Mouse (Mus musculus): ENCODE results near the gene Igf2bp3. TPM values are rescaled to one million over a fixed set of nuclear protein-coding genes. Genes with fewer than 3 reads are reported as not detected.

Gene Igf2bp3
- polyA plus RNA-seq, 1 experiment: 0.06 TPM

DNA sequence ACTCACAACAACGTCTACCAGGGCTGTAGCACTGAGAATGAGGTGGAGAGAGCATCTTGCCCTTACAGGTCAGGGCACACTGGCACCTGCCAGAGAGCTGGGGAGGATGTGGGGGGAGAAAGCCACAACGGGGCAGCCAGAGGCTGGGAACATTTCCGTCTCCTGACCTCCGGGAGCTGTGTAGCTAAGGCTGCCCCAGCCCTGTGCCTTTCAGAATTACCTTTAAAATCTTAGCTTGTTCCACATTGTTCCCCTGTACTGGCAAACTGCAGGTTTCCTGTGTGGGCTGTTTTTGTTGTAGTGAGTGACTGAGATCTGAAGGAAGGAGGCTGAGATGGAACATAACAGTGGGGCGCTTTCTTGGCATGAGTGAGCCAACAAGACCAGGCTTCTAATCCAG, 162.6 kb downstream of the Igf2bp3 start:
- H3K27ac ChIP-seq (ENCODE audit: insufficient read depth, low read depth, low read length): no peak overlapping the region
- no peaks in the 10 kb centered on the region for H3K36me3 ChIP-seq (ENCODE audit: control insufficient read depth, insufficient read depth, low read length)
- TF ChIP-seq CTCF (IDR thresholded peaks at IDR 0.05; ENCODE audit: extremely low read depth, insufficient read length, insufficient replicate concordance, low read depth, low read length) (no peak), POLR2A (IDR thresholded peaks at IDR 0.05; ENCODE audit: low read depth, low read length) (no peak)
- H3K27me3 ChIP-seq (ENCODE audit: control insufficient read depth, insufficient read depth, low read length): no peaks in the 10 kb centered on the region
- peaks cover 3% of the 10 kb centered on the region; the same call in 1 of the 2 replicates for H3K4me1 ChIP-seq (ENCODE audit: control insufficient read depth, insufficient read depth, insufficient read length, low read length)
- WGBS: 59% methylated on average over 5 of the region's 5 CpGs
- H3K4me3 ChIP-seq (ENCODE audit: low read depth, low read length): no peak overlapping the region

DNA sequence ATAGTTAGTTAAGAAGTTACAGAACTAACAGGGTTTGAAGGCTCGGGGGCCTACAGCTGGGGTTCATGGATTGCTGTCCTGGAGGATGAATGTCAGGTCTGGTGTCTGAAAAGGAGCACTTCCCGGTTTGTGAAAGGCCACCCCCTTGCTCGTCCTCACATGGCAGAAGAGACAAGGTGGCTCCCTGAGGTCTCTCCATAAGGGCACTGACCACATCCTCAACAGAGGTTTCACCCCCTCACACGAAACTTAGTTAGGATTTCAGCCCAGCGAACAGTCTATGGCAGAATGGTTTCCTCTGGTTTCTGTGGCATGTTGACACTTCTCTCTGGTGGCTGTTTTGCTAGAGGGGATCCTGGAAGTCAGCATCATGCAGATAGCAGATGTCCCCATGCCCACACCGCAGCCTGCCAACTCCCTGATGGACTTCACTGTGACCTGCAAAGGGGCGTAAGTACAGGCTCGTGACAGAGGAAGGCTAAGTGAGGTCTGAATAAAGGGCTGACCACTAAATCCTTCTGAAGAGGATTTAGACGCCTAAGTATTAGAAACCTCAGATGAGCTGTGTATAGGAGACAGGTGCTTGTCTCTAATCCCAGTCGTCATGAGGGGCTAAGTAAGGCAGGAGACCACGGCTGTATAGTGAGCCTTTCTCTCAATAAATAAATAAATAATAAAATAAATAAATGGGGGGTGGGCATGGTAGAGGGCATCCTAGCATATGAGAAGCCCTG, 163.9 kb downstream of the Igf2bp3 start:
- H3K4me1 ChIP-seq (ENCODE audit: control insufficient read depth, insufficient read depth, insufficient read length, low read length): peaks cover 3% of the 10 kb centered on the region; the same call in 1 of the 2 replicates
- H3K27me3 ChIP-seq (ENCODE audit: control insufficient read depth, insufficient read depth, low read length): no peaks in the 10 kb centered on the region
- TF ChIP-seq CTCF (IDR thresholded peaks at IDR 0.05; ENCODE audit: extremely low read depth, insufficient read length, insufficient replicate concordance, low read depth, low read length) (no peak), POLR2A (IDR thresholded peaks at IDR 0.05; ENCODE audit: low read depth, low read length) (no peak)
- H3K36me3 ChIP-seq (ENCODE audit: control insufficient read depth, insufficient read depth, low read length): no peaks in the 10 kb centered on the region
- 76% methylated on average over 11 of the region's 11 CpGs for WGBS
- no peak overlapping the region for H3K4me3 ChIP-seq (ENCODE audit: low read depth, low read length)
- no peak overlapping the region for H3K27ac ChIP-seq (ENCODE audit: insufficient read depth, low read depth, low read length)

DNA sequence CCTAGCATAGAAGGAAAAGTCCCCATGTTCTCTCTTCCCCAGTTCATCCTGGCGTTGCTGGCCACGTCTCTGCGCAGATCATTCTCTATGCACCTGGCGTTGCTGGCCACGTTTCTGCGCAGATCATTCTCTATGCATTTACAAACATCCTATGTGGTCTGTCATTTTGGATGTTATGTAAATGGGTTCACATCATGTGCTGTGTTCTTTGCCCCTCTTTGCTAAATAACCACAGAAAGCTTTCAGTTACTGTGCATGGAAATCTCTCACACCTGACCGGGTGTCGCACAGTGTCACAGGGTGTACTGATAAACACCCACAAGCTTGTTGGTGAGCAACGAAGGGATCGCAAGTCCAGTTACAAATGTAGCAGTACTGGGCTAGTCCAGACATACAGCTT, 166.4 kb downstream of the Igf2bp3 start:
- Histone ChIP-seq H3K4me1 (ENCODE audit: control insufficient read depth, insufficient read depth, insufficient read length, low read length) (peaks cover 3% of the 10 kb centered on the region; the same call in 1 of the 2 replicates), H3K27ac (ENCODE audit: insufficient read depth, low read depth, low read length) (no peak overlapping the region), H3K27me3 (ENCODE audit: control insufficient read depth, insufficient read depth, low read length) (no peaks in the 10 kb centered on the region), H3K4me3 (ENCODE audit: low read depth, low read length) (no peak overlapping the region), H3K36me3 (ENCODE audit: control insufficient read depth, insufficient read depth, low read length) (no peaks in the 10 kb centered on the region)
- TF ChIP-seq POLR2A (IDR thresholded peaks at IDR 0.05; ENCODE audit: low read depth, low read length): no peak
- TF ChIP-seq CTCF (IDR thresholded peaks at IDR 0.05; ENCODE audit: extremely low read depth, insufficient read length, insufficient replicate concordance, low read depth, low read length): no peak
- WGBS: 87% methylated on average over 10 of the region's 10 CpGs

DNA sequence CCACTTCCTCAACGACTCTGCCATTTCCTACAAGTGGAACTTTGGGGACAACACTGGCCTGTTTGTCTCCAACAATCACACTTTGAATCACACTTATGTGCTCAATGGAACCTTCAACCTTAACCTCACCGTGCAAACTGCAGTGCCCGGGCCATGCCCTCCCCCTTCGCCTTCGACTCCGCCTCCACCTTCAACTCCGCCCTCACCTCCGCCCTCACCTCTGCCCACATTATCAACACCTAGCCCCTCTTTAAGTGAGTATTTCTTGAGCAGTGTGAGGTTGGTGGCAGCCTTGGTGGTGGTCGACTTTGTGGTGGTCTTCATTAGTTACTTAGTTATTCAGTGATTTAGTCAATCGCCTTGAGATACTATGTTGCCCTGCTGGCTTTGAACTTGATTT, 166.9 kb downstream of the Igf2bp3 start:
- WGBS: 55% methylated on average over 10 of the region's 10 CpGs
- TF ChIP-seq POLR2A (IDR thresholded peaks at IDR 0.05; ENCODE audit: low read depth, low read length): no peak
- no peak for TF ChIP-seq CTCF (IDR thresholded peaks at IDR 0.05; ENCODE audit: extremely low read depth, insufficient read length, insufficient replicate concordance, low read depth, low read length)

DNA sequence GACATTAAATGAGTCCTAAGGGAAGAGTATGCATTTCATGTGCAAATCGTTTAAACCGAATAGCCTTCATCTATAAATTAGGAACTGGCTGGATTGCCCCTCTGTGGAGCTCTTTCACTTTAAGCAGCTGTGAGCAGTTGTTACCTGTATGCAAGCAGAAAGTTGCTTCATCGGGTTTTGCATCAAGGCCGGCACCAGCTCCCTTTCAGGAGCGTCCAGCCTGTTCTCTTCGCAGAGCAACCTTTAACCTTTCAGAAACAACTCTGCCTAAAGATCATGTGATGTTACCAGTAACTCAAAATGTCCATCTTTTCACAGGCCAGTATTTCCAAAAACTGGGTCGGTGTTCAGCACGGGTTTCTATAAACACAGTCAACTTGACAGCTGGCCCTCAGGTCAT, 167.8 kb downstream of the Igf2bp3 start:
- Histone ChIP-seq H3K4me1 (ENCODE audit: control insufficient read depth, insufficient read depth, insufficient read length, low read length) (peaks cover 3% of the 10 kb centered on the region; the same call in 1 of the 2 replicates), H3K36me3 (ENCODE audit: control insufficient read depth, insufficient read depth, low read length) (no peaks in the 10 kb centered on the region)
- WGBS: 60% methylated on average over 8 of the region's 8 CpGs

More for the DNA sequence above, 166.9 kb downstream of the Igf2bp3 start:
- no peak overlapping the region for H3K4me3 ChIP-seq (ENCODE audit: low read depth, low read length)
- peaks cover 3% of the 10 kb centered on the region; the same call in 1 of the 2 replicates for H3K4me1 ChIP-seq (ENCODE audit: control insufficient read depth, insufficient read depth, insufficient read length, low read length)
- peak overlapping the region; percentile 44; the same call in 1 of the 2 replicates for H3K27ac ChIP-seq (ENCODE audit: insufficient read depth, low read depth, low read length)
- no peaks in the 10 kb centered on the region for H3K36me3 ChIP-seq (ENCODE audit: control insufficient read depth, insufficient read depth, low read length)
- H3K27me3 ChIP-seq (ENCODE audit: control insufficient read depth, insufficient read depth, low read length): no peaks in the 10 kb centered on the region

DNA sequence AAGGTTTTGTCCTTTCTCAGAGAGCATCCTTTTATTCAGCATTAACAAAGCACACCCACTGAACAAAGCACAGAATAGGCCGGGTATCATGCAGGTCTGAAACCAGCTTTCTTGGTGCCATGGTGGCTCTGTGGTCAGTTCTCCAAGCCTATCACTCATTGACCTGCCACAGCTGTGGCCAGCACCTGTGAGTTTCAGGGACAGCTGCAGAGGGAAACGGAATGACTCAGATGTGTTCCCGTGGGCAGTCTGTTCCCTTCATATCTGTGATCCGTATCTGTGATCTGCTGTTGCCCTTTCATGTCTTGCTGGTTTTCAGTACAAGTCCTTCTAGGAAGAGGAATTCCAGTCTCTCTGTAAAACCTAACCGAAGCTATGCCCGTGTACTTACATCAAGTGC, 168.3 kb downstream of the Igf2bp3 start:
- H3K36me3 ChIP-seq (ENCODE audit: control insufficient read depth, insufficient read depth, low read length): no peaks in the 10 kb centered on the region
- H3K4me3 ChIP-seq (ENCODE audit: low read depth, low read length): no peak overlapping the region
- H3K27me3 ChIP-seq (ENCODE audit: control insufficient read depth, insufficient read depth, low read length): no peaks in the 10 kb centered on the region
- peaks cover 3% of the 10 kb centered on the region; the same call in 1 of the 2 replicates for H3K4me1 ChIP-seq (ENCODE audit: control insufficient read depth, insufficient read depth, insufficient read length, low read length)
- 69% methylated on average over 6 of the region's 6 CpGs for WGBS
- no peak overlapping the region for H3K27ac ChIP-seq (ENCODE audit: insufficient read depth, low read depth, low read length)
- no peak for TF ChIP-seq POLR2A (IDR thresholded peaks at IDR 0.05; ENCODE audit: low read depth, low read length)
- no peak for TF ChIP-seq CTCF (IDR thresholded peaks at IDR 0.05; ENCODE audit: extremely low read depth, insufficient read length, insufficient replicate concordance, low read depth, low read length)

More for the DNA sequence above, 167.8 kb downstream of the Igf2bp3 start:
- peak overlapping the region; percentile 44 for H3K27ac ChIP-seq (ENCODE audit: insufficient read depth, low read depth, low read length)
- H3K27me3 ChIP-seq (ENCODE audit: control insufficient read depth, insufficient read depth, low read length): no peaks in the 10 kb centered on the region
- TF ChIP-seq POLR2A (IDR thresholded peaks at IDR 0.05; ENCODE audit: low read depth, low read length) (no peak), CTCF (IDR thresholded peaks at IDR 0.05; ENCODE audit: extremely low read depth, insufficient read length, insufficient replicate concordance, low read depth, low read length) (no peak)
- no peak overlapping the region for H3K4me3 ChIP-seq (ENCODE audit: low read depth, low read length)

DNA sequence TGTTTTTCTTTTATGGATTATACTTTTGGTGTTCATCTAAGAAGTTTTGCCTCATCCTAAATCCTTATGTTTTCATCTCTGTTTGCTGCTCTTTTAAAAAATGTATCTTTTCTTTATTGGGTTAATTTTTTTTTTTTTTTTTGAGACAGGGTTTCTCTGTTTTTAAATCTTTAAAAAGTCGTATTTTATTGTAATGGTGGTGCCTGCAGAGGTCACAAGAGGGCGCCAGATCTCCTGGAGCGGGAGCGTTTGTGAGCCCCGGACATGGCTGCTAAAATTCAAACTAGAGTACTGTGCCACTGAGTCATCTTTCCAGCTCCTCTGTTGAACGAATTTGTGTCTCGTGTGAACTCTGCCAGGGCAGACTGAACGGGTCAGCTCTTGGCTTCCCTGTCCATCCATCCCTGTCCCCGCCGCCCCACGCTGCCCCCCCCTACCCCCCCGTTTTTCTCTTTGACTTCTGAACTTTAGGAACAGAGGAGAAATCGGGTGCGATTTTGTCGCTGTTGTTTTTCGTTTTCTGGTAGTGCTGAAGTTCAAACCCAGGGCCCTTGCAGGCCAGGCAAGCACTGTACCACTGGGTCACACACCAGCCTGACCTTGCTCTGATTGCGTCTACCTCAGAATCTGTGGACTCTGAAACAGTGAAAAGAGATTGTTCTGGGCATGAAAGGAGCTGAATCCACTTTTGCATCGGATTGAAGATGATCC, 175.1 kb downstream of the Igf2bp3 start:
- WGBS: 9% methylated on average over 18 of the region's 18 CpGs
- TF ChIP-seq POLR2A (IDR thresholded peaks at IDR 0.05; ENCODE audit: low read depth, low read length): no peak
- peak; percentile 85 for TF ChIP-seq CTCF (IDR thresholded peaks at IDR 0.05; ENCODE audit: extremely low read depth, insufficient read length, insufficient replicate concordance, low read depth, low read length)
- H3K27me3 ChIP-seq (ENCODE audit: control insufficient read depth, insufficient read depth, low read length): no peaks in the 10 kb centered on the region
- no peak overlapping the region for H3K27ac ChIP-seq (ENCODE audit: insufficient read depth, low read depth, low read length)
- no peaks in the 10 kb centered on the region for H3K36me3 ChIP-seq (ENCODE audit: control insufficient read depth, insufficient read depth, low read length)
- peaks cover 10% of the 10 kb centered on the region for H3K4me1 ChIP-seq (ENCODE audit: control insufficient read depth, insufficient read depth, insufficient read length, low read length)
- H3K4me3 ChIP-seq (ENCODE audit: low read depth, low read length): peak overlapping the region; percentile 39
